In genomic region chr17:23741359-23742209, GRCm38 (mm10) we compare ENCODE assay signal across 12 mouse cellular contexts. TPM values are rescaled to one million over a fixed set of nuclear protein-coding genes. Genes with fewer than 3 reads are reported as not detected.
A peak's percentile ranks its signal among the peaks of the same experiment; 100 is the strongest.
DNase-seq lines count a peak whose midpoint lies in the region; ATAC-seq and TF ChIP-seq lines count a peak whose summit lies in the region.
"Had no signal": no experiment of that assay in that cellular context is flagged by ENCODE, and none has a peak within 500 bp of the region (broad histone marks: within the 10 kb centered on the region; RNA-seq: fewer than 3 reads in every experiment).

No protein-coding gene starts in this region.

- 46% methylated on average over 38 of the region's 38 CpGs for WGBS in intestine, embryonic 14.5 days
- WGBS in intestine, embryonic 16.5 days, result 44% methylated on average over 38 of the region's 38 CpGs
- 49% methylated on average over 38 of the region's 38 CpGs for WGBS in embryonic facial prominence, embryonic 13.5 days
- WGBS in intestine, embryonic 15.5 days, result 48% methylated on average over 38 of the region's 38 CpGs
- 48% methylated on average over 38 of the region's 38 CpGs for WGBS in midbrain, postnatal 0 days

- no peak for DNase-seq in intestine, embryonic 14.5 days (ENCODE audit: low spot score)
- no peak for DNase-seq in midbrain, postnatal 0 days (ENCODE audit: low spot score)
- DNase-seq in layer of hippocampus, adult 9-11 months, result no peak
- DNase-seq in embryo, embryonic 11 days, result no peak
- DNase-seq in spleen, adult 12 weeks (ENCODE audit: low spot score), result no peak
- DNase-seq: heart, postnatal 10 days; right cerebral cortex, adult 18-20 months had no signal

- H3K4me2 ChIP-seq in intestine, embryonic 14.5 days (ENCODE audit: low read length), result peak overlapping the region; percentile 29; the same call in 1 of the 2 replicates
- no peak overlapping the region for H3K4me2 ChIP-seq in intestine, embryonic 16.5 days (ENCODE audit: low read depth, low read length)
- peak overlapping the region; percentile 67 for H3K4me2 ChIP-seq in embryonic facial prominence, embryonic 13.5 days
- H3K4me2 ChIP-seq in intestine, embryonic 15.5 days (replicated peaks), result peak overlapping the region; percentile 48
- no peak overlapping the region for H3K4me2 ChIP-seq in midbrain, postnatal 0 days (ENCODE audit: low read depth, low read length, poor library complexity, severe bottlenecking)

- no peak overlapping the region for H3K27ac ChIP-seq in intestine, embryonic 14.5 days (ENCODE audit: low read depth)
- H3K27ac ChIP-seq in intestine, embryonic 16.5 days (ENCODE audit: low read length), result no peak overlapping the region
- H3K27ac ChIP-seq in embryonic facial prominence, embryonic 13.5 days, result no peak overlapping the region
- no peak overlapping the region for H3K27ac ChIP-seq in intestine, embryonic 15.5 days
- H3K27ac ChIP-seq in midbrain, postnatal 0 days (ENCODE audit: low read depth, low read length), result no peak overlapping the region

- TF ChIP-seq CTCF in midbrain, postnatal 0 days (IDR thresholded peaks at IDR 0.05), result no peak

- no peak for ATAC-seq in intestine, embryonic 14.5 days (replicated peaks; ENCODE audit: low FRiP score, low TSS enrichment, low read depth)
- no peak for ATAC-seq in intestine, embryonic 16.5 days
- ATAC-seq in embryonic facial prominence, embryonic 13.5 days (ENCODE audit: insufficient number of reproducible peaks, insufficient read depth, low FRiP score, low TSS enrichment, low read depth), result no peak
- no peak for ATAC-seq in intestine, embryonic 15.5 days
- no peak for ATAC-seq in midbrain, postnatal 0 days (ENCODE audit: low FRiP score)

- 0 out of 2 replicates have a peak, but pooled peaks cover 5% of the 10 kb centered on the region for H3K36me3 ChIP-seq in intestine, embryonic 14.5 days (ENCODE audit: control insufficient read depth, insufficient read depth, low read length)
- no peaks in the 10 kb centered on the region; the same call in 1 of the 2 replicates for H3K36me3 ChIP-seq in intestine, embryonic 16.5 days (ENCODE audit: control insufficient read depth, insufficient read depth, low read length)
- peaks cover 1% of the 10 kb centered on the region; the same call in 1 of the 2 replicates for H3K36me3 ChIP-seq in embryonic facial prominence, embryonic 13.5 days
- no peaks in the 10 kb centered on the region for H3K36me3 ChIP-seq in intestine, embryonic 15.5 days
- H3K36me3 ChIP-seq in midbrain, postnatal 0 days (ENCODE audit: insufficient read depth, low read length), result peaks cover 10% of the 10 kb centered on the region

- H3K27me3 ChIP-seq in intestine, embryonic 14.5 days (replicated peaks; ENCODE audit: control insufficient read depth, insufficient read depth, low read length), result peaks cover 68% of the 10 kb centered on the region
- peaks cover 50% of the 10 kb centered on the region for H3K27me3 ChIP-seq in intestine, embryonic 16.5 days (replicated peaks; ENCODE audit: control insufficient read depth, insufficient read depth, low read length)
- peaks cover 91% of the 10 kb centered on the region for H3K27me3 ChIP-seq in embryonic facial prominence, embryonic 13.5 days
- peaks cover 58% of the 10 kb centered on the region for H3K27me3 ChIP-seq in intestine, embryonic 15.5 days (replicated peaks)
- H3K27me3 ChIP-seq in midbrain, postnatal 0 days (ENCODE audit: insufficient read depth, low read length), result peaks cover 39% of the 10 kb centered on the region

- no peak overlapping the region for H3K9ac ChIP-seq in intestine, embryonic 14.5 days (ENCODE audit: low read length)
- no peak overlapping the region for H3K9ac ChIP-seq in intestine, embryonic 16.5 days (ENCODE audit: low read depth, low read length)
- H3K9ac ChIP-seq in embryonic facial prominence, embryonic 13.5 days, result no peak overlapping the region
- no peak overlapping the region for H3K9ac ChIP-seq in intestine, embryonic 15.5 days
- H3K9ac ChIP-seq in midbrain, postnatal 0 days (replicated peaks; ENCODE audit: low read length, poor library complexity, severe bottlenecking), result no peak overlapping the region

- no peaks in the 10 kb centered on the region for H3K9me3 ChIP-seq in intestine, embryonic 14.5 days (ENCODE audit: control insufficient read depth, low read length)
- no peaks in the 10 kb centered on the region for H3K9me3 ChIP-seq in intestine, embryonic 16.5 days (ENCODE audit: control insufficient read depth, low read length)
- no peaks in the 10 kb centered on the region for H3K9me3 ChIP-seq in embryonic facial prominence, embryonic 13.5 days
- H3K9me3 ChIP-seq in intestine, embryonic 15.5 days, result no peaks in the 10 kb centered on the region
- no peaks in the 10 kb centered on the region for H3K9me3 ChIP-seq in midbrain, postnatal 0 days (ENCODE audit: low read length)

- H3K4me3 ChIP-seq in intestine, embryonic 14.5 days (ENCODE audit: low read depth, low read length), result peak overlapping the region; percentile 21; the same call in 1 of the 2 replicates
- H3K4me3 ChIP-seq in intestine, embryonic 16.5 days (ENCODE audit: low read length), result no peak overlapping the region
- peak overlapping the region; percentile 34; the same call in 1 of the 2 replicates for H3K4me3 ChIP-seq in embryonic facial prominence, embryonic 13.5 days
- H3K4me3 ChIP-seq in intestine, embryonic 15.5 days (replicated peaks), result peak overlapping the region; percentile 22; the same call in 1 of the 2 replicates
- peak overlapping the region; percentile 25; the same call in 1 of the 2 replicates for H3K4me3 ChIP-seq in midbrain, postnatal 0 days (ENCODE audit: low read depth, low read length)

- peaks cover 40% of the 10 kb centered on the region for H3K4me1 ChIP-seq in intestine, embryonic 14.5 days (replicated peaks; ENCODE audit: control insufficient read depth, insufficient read depth, low read length)
- peaks cover 38% of the 10 kb centered on the region for H3K4me1 ChIP-seq in intestine, embryonic 16.5 days (ENCODE audit: control insufficient read depth, insufficient read depth, low read length)
- H3K4me1 ChIP-seq in embryonic facial prominence, embryonic 13.5 days, result peaks cover 52% of the 10 kb centered on the region
- H3K4me1 ChIP-seq in intestine, embryonic 15.5 days (replicated peaks), result peaks cover 50% of the 10 kb centered on the region
- peaks cover 11% of the 10 kb centered on the region for H3K4me1 ChIP-seq in midbrain, postnatal 0 days (ENCODE audit: insufficient read depth, low read length)

RNA-seq across cellular contexts. Expression of gene Paqr4, which starts 0.9 kb away (rescaled TPM):
- polyA plus RNA-seq in intestine, embryonic 14.5 days (2014; fragmentation: Nextera tagmentation; extraction: Ambion mirVana), result 18.4 and 18.6 TPM in 2 replicates
- polyA plus RNA-seq in intestine, embryonic 16.5 days (2015; fragmentation: Nextera tagmentation; extraction: Ambion mirVana), result 23.5 and 25.3 TPM in 2 replicates
- 12.4 and 12.5 TPM in 2 replicates for polyA plus RNA-seq in embryonic facial prominence, embryonic 13.5 days (2015; fragmentation: Nextera tagmentation; extraction: Ambion mirVana)
- 21.8 and 22.7 TPM in 2 replicates for polyA plus RNA-seq in intestine, embryonic 15.5 days (2015; fragmentation: Nextera tagmentation; extraction: Ambion mirVana)
- 83.6 and 103 TPM in 2 replicates for total RNA-seq in midbrain, postnatal 0 days (2014; rRNA removed)
- 66.0 and 73.8 TPM in 2 replicates for polyA plus RNA-seq in midbrain, postnatal 0 days (2015; fragmentation: Nextera tagmentation; extraction: Ambion mirVana)

RNA-seq across cellular contexts. Expression of gene Kremen2, which starts 4.0 kb away (rescaled TPM):
- polyA plus RNA-seq in intestine, embryonic 14.5 days (2014; fragmentation: Nextera tagmentation; extraction: Ambion mirVana), result 0.16 and 0.19 TPM in 2 replicates
- 0.44 and 0.51 TPM in 2 replicates for polyA plus RNA-seq in intestine, embryonic 16.5 days (2015; fragmentation: Nextera tagmentation; extraction: Ambion mirVana)
- 31.7 and 42.3 TPM in 2 replicates for polyA plus RNA-seq in embryonic facial prominence, embryonic 13.5 days (2015; fragmentation: Nextera tagmentation; extraction: Ambion mirVana)
- 0.33 and 0.49 TPM in 2 replicates for polyA plus RNA-seq in intestine, embryonic 15.5 days (2015; fragmentation: Nextera tagmentation; extraction: Ambion mirVana)
- total RNA-seq in midbrain, postnatal 0 days (2014; rRNA removed), result 0.38 and 2.5 TPM in 2 replicates
- polyA plus RNA-seq in midbrain, postnatal 0 days (2015; fragmentation: Nextera tagmentation; extraction: Ambion mirVana), result 1.3 TPM in 2 replicates
- total RNA-seq: adrenal gland, postnatal 36 days; heart, postnatal 10 days; MEL had no signal

RNA-seq across cellular contexts. Expression of gene Pkmyt1, which starts 15.4 kb away (rescaled TPM):
- 53.6 and 57.9 TPM in 2 replicates for polyA plus RNA-seq in intestine, embryonic 14.5 days (2014; fragmentation: Nextera tagmentation; extraction: Ambion mirVana)
- polyA plus RNA-seq in intestine, embryonic 16.5 days (2015; fragmentation: Nextera tagmentation; extraction: Ambion mirVana), result 36.9 and 44.6 TPM in 2 replicates
- 49.3 and 56.2 TPM in 2 replicates for polyA plus RNA-seq in embryonic facial prominence, embryonic 13.5 days (2015; fragmentation: Nextera tagmentation; extraction: Ambion mirVana)
- polyA plus RNA-seq in intestine, embryonic 15.5 days (2015; fragmentation: Nextera tagmentation; extraction: Ambion mirVana), result 42.3 and 46.0 TPM in 2 replicates
- total RNA-seq in midbrain, postnatal 0 days (2014; rRNA removed), result 18.3 and 18.4 TPM in 2 replicates
- 18.0 and 18.3 TPM in 2 replicates for polyA plus RNA-seq in midbrain, postnatal 0 days (2015; fragmentation: Nextera tagmentation; extraction: Ambion mirVana)

RNA-seq across cellular contexts. Expression of gene 1520401A03Rik, which starts 19.0 kb away (rescaled TPM):
- polyA plus RNA-seq in intestine, embryonic 14.5 days (2014; fragmentation: Nextera tagmentation; extraction: Ambion mirVana), result 0.04 TPM in 1 of 2 replicates, not detected in the other
- not detected in 2 replicates for polyA plus RNA-seq in intestine, embryonic 16.5 days (2015; fragmentation: Nextera tagmentation; extraction: Ambion mirVana)
- 0.25 and 0.32 TPM in 2 replicates for polyA plus RNA-seq in embryonic facial prominence, embryonic 13.5 days (2015; fragmentation: Nextera tagmentation; extraction: Ambion mirVana)
- 0.14 TPM in 1 of 2 replicates, not detected in the other for polyA plus RNA-seq in intestine, embryonic 15.5 days (2015; fragmentation: Nextera tagmentation; extraction: Ambion mirVana)
- total RNA-seq in midbrain, postnatal 0 days (2014; rRNA removed), result 0.19 TPM in 1 of 2 replicates, not detected in the other
- polyA plus RNA-seq in midbrain, postnatal 0 days (2015; fragmentation: Nextera tagmentation; extraction: Ambion mirVana), result 0.15 TPM in 1 of 2 replicates, not detected in the other
- total RNA-seq: heart, postnatal 10 days; MEL had no signal

RNA-seq across cellular contexts. Expression of gene Flywch1, which starts 29.8 kb away (rescaled TPM):
- polyA plus RNA-seq in intestine, embryonic 14.5 days (2014; fragmentation: Nextera tagmentation; extraction: Ambion mirVana), result 58.6 and 69.4 TPM in 2 replicates
- 44.5 and 44.9 TPM in 2 replicates for polyA plus RNA-seq in intestine, embryonic 16.5 days (2015; fragmentation: Nextera tagmentation; extraction: Ambion mirVana)
- 90.2 and 95.6 TPM in 2 replicates for polyA plus RNA-seq in embryonic facial prominence, embryonic 13.5 days (2015; fragmentation: Nextera tagmentation; extraction: Ambion mirVana)
- 48.3 and 49.4 TPM in 2 replicates for polyA plus RNA-seq in intestine, embryonic 15.5 days (2015; fragmentation: Nextera tagmentation; extraction: Ambion mirVana)
- total RNA-seq in midbrain, postnatal 0 days (2014; rRNA removed), result 248 and 253 TPM in 2 replicates
- 188 TPM in 2 replicates for polyA plus RNA-seq in midbrain, postnatal 0 days (2015; fragmentation: Nextera tagmentation; extraction: Ambion mirVana)

Comparison
In these comparisons a context has a peak if more than half of its experiments do, and no peak if none do; other contexts are left out.
1. H3K4me2 ChIP-seq: peak in intestine, embryonic 14.5 days (single experiment), embryonic facial prominence, embryonic 13.5 days (single experiment) and intestine, embryonic 15.5 days (single experiment); none in intestine, embryonic 16.5 days (single experiment) and midbrain, postnatal 0 days (single experiment).
2. RNA of gene Kremen2, which starts 4.0 kb away (polyA plus RNA-seq): 31.7 to 42.3 TPM in embryonic facial prominence, embryonic 13.5 days; 1.3 TPM in midbrain, postnatal 0 days, 0.44 to 0.51 TPM in intestine, embryonic 16.5 days, 0.33 to 0.49 TPM in intestine, embryonic 15.5 days and 0.16 to 0.19 TPM in intestine, embryonic 14.5 days; every median in the first group is over 10 times any median in the second.